Mouse (Mus musculus) frontal cortex, postnatal 10 days (tissue): ENCODE results near the gene Sspn.

Experiments
- DNase-seq, 2 experiments: peaks; one replicate each; pipeline ENCODE4 v3.0.0; 2022; ENCODE audit warnings: low spot score in 2 of 2, mixed read lengths in 1 of 2

Gene Sspn

DNA sequence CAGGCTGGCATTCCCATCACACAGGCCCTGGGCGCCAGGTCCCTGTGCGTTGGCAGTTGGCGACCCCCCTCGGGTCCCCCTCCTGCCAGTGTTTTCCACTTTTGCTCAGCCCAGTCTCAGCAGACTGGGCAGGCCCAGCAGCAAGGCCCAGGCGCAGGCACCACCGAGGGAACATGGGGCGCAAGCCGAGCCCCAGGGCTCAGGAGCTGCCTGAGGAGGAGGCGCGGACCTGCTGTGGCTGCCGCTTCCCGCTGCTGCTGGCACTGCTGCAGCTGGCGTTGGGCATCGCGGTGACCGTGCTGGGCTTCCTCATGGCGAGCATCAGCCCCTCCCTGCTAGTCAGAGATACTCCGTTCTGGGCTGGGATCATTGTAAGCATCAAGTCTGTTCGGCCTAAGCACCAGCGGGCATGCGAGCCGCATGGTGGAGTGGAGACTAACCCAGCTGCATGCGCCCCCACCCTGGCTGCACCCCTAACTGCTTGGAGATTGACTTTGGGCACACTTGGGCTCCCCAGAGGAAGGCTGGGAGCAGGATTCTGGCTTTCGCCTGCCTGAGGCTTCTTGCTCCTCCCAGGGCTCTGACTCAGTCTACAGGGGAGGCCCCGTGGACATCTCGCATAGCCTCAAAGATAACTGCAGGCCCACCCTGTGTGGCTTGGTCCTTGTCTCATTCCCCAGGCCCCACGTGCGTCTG, 2.7 kb downstream of the Sspn start:
- peak; percentile 65 to 68 for DNase-seq

DNA sequence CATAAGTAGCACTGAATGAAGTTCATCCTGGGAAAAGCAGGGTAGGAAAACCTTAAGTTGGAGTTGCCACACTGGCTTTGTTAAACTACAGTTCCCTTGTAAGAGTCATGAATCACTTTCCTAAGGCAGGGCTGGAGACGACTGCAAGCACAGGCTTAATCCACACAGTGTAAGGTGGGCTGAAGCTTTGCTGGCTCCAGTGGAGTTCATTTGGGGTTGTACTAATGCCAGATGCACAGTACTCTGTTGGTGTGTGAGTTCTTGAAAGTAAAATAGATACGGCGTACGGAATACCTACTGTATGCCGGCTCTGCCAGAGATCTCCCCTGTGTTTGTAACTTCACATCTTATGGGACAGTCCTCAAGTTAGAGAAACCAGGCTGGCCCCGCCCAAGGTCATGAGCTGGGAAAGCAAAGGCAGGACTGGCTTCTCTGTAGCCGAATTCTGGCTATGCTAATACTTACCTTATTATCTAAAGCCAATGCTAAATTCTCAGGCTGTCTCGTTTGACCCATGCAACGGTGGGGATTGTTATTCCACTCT, 3.3 kb downstream of the Sspn start:
- no peak for DNase-seq

DNA sequence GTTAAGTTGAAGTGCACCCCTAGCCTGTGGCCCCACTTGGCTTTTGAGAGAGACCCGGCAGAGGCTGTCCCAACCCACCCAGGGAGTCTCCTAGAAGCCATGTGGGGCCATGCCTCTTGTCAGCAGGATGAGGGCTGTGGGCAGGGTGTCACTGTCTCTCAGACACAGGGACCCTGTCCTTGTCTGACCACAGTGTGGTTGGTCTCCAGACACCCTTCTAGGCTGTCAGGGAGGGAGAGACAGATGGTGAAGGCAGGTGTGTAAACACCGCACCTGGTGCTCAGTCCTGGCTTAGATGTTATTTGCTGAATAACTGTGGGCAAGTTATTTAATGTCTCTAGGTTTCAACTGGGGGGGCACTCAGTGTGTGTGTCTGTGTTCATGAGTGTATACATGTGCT, 4.5 kb downstream of the Sspn start:
- DNase-seq, result no peak

DNA sequence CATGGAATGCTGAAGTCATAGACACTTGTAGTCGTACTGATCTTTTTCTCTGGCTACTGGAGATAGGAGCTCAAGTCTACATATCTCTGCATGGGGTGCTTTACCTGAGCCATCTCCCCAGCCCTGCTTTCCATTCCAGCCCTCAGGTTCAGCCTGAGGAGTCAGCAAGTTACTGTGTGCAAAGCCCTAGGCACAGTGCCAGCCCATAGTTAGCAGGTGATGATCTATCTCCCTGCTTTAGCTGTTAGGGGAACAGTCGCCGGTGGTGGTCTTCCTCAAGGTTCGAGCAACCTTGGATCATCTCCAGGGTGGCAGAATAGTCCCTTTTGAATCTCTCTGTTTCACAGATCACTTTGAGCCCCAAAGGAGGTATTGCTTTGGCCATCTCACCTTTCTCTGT, 5.1 kb downstream of the Sspn start:
- DNase-seq, result no peak

DNA sequence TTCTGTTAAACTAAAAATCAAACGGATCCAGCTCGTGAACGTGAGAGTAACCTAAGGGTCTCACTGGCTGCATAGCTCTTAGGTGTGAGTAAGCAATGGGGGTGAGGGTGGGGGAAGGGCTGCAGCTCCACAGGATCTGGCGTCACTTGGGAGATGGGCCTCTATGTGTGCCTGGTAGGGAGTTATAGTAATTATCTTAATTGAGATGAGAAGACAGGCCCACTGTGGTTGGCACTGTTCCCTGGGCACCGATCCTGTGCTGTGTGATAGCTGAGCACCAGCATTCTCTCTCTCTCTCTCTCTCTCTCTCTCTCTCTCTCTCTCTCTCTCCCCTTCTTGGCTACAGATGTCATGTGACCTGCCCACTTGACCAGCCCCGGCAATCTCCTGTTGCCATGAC, 9.4 kb downstream of the Sspn start:
- DNase-seq, result no peak

DNA sequence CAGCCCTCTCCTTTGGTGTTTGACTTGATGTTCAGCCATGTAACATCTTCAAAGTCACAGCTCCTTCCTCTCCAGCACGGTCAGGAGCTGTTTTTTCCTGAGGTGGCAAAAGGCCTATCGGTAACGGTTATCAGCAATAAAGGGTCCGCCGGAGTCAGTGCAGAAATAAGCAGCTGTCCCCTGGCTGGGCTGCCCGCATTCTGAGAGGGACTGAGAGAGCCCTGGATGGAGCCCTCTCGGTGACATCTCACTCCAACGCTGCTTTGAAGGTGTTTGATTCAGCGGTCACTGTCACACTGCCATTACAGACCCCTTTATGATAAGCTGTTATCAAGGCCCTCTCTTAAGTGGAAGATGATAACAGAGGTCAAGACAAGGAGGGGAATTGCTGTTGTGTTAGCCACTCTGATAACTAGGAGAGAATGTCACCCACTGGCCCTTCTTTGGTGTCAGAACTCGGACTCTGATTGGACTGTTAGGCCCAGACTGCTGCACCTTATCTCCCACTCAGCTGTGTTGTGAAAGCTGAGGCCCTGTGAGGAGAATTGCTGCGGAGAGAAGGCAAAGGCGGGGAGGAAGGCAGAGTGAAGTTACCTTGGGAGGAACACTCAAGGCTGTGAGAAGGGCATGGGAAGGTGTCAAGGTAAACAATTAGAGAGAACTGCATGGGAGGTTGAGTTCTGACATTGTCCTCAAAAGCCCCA, 11.0 kb downstream of the Sspn start:
- DNase-seq, result no peak

DNA sequence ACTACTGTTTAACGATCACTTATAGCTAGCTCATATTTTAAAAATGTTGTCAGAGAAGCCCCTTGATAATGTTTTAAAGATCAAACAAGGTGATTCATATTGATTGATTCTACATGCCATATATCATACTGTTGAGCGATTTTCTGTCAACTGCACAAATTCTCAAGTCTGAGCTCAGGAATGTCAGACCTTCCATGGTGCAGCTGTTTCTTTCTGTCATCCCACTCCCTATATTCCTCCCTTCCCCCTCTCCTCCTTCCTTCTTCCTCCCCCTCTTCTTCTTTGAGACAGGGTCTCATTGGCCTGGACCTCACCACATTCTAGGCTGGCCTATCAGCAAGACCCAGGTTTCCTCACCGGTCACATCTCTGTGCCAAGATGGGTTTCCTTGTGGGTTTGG, 12.0 kb downstream of the Sspn start:
- no peak for DNase-seq

DNA sequence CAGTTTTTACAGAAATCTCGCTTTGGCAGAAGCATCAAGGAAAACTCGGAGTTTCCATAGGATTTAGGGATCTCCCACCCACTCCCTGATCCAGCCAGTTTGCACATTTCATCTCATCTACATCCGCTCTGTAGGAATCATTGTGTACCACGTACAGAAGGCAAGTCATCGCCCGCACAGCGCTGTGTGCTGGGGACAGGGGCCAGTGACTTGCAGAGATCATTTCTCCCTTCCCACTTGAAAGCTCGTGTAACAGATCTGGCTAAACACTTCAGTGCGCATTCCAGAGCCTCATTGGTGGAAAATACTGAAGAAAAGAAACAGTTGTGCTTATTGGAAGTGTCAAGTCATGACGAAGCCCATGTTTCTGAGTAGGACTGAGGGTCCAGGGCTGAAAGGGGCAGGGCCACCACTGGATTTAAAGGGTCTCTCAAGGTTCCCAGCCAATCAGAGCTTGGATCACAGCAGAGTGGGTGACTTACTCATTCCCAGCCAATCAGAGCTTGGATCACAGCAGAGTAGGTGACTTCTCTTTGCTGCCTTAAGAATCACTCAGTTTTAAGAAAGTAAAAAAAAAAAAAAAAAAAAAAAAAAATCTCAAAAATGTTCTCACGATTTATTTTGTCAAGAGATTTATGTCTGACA, 14.4 kb downstream of the Sspn start:
- no peak for DNase-seq

DNA sequence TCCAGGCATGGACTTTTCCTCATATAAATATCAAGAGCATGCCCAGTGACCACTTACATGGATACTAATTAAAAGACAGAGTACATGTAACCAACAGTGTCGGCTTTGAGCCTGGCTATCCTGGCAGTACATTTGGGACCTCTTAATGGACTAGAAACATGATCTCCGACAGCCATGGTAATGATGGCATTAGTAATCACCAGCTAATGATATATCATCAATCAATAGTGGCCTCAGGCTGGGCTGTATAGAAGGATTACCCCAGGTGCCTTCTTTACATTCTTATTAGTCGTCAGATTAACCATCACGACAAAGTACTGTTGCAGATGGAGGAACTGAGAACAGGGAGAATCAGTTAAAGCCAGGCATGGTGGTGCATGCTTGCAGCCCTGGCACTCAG, 17.6 kb downstream of the Sspn start:
- DNase-seq, result no peak

DNA sequence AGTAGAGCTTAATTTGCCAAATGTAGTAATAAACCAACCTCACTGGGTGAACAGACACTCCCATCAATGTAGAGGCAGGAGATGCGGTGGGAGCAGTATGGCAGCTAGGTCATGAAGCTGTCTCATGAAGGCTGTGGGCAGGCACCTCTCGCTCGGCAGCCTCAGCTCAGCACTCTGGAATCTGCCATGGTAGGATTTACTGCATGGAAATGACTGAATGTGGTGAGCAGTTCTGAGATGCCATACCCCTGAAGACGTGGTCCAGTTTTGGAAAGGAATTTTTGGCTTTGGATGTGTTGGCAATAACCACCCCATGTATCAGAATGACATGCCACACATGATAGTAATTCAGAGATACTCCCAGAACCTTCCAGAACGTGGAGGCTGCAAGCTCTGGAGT, 19.2 kb downstream of the Sspn start:
- no peak for DNase-seq

DNA sequence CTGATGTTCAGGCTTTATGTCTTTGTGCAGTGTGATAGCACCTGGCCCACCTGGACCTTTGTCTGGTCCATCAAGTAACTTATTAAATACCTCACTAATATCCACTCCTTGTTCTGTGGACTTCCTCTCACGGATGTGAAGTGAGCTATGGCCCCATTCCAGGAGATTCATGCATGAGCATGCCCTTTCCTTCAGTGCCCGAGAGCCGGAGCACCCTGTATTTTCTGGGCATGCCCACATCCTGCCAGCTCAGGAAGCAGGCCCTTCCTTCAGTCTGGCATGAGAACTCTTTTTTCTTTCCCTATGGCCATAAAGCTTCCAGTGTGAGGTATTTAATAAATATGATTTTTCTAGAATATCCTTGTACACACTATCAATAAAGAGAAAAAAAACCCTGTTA, 21.2 kb downstream of the Sspn start:
- DNase-seq, result no peak

DNA sequence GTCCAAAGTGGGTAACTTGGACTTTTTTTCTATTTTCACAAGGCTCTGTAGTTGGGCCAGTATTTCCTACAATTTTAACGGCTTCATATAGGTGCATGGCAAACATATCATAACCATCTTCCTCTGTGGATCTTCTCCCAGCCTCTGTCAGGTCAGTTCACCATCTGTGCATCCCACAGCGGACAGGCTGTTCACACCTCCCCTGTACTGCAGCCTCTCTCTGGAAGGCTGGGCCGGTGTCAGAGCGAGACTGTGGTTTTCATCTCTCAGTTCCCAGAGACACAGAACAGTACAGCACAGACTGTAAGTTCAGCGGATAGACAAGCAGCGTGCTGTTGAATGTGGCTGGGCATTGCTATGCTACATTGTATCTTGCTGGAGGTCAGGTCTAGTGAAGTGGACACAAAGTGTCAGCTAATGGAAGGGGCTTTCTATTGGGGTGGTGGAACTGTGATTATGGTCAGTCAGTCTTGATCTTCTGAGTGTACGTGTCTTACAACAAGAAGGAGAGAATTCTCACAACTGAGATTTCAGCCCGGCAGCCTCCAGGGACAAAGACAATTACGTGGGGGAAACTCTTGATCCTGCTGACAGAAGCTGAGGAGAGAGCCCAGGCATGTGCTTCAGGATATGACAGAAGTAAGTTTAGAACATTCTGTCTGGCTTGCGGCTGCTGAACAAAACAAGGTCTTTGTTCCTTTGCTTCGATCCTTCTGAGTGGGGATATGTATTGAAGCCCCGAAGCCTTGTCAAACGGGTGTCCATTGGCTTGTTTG, 21.9 kb downstream of the Sspn start:
- DNase-seq, result no peak

DNA sequence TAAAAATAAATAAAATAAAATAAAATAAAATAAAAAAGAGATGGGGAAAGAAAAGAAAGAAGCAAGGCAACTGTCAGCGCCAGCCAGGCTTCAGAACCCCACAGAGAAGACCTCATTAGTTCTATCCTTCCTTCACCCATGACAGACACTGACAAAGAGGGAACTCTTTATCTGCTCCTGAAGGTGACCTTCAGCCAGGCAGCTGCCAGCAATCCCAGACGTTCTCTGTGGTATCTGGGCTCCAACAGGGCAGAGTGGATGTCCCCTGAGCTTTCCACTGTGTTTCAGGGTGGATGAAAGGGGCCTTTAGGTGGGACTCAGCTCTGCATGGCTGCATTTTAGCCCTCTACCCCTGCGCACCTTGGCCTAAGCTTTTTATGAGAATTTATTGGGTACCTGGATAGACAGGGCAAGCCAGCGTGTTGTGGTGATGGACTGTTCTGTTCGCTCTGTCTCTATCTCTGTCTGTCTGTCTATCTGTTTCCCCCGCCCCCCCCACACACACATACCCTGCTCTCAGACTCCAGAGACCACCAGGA, 26.1 kb downstream of the Sspn start:
- DNase-seq, result no peak

DNA sequence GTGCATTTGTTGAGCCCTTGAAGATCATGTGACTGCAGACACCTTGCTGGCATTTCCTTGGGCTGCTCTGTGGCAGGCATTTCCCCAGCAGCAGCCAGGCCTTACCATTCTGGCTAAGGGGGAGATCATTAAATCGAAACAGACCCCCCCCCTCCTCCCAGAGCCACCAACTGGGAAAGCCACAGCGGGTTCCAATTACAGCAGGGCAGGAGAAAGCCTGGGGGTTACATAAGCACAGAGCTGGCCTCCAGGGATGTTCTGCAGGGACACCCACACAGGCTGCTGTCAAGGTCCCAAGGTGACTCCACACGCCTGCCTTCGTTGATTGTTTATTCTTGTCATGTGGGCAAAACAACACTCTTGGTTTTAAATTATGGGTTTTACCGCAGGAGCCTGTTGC, 26.6 kb downstream of the Sspn start:
- DNase-seq, result no peak

DNA sequence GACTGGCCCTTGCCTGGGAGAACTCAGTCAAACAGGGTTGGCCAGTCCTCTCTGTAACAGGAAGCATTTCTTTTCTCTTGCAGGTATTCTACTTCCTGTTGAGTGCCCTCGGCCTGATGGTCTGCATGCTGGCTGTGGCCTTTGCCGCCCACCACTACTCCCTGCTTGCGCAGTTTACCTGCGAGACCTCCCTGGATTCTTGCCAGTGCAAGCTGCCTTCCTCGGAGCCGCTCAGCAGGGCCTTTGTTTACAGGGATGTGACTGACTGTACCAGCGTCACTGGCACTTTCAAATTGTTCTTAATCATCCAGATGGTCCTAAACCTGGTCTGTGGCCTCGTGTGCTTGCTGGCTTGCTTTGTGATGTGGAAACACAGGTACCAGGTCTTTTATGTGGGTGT, 29.6 kb downstream of the Sspn start:
- no peak for DNase-seq

DNA sequence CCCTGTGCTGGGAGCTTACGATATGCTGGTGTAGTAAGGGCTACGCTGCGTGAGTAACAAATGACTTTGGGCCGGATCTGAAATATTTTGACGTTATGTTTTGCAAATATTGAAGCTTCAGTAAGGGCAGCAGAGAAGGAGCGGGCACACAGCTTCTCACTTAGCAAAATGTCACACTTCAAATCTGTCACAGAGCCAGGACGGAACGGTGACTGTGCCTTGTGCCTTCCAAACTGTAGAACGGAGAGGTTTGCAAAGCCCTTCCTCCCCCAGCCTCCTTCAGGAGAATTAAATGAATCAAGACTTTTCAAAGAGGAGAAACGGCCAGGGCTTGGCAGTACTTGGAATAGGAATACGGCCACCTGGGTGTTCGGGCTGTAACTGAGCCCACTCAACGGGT, 32.5 kb downstream of the Sspn start:
- DNase-seq, result no peak

DNA sequence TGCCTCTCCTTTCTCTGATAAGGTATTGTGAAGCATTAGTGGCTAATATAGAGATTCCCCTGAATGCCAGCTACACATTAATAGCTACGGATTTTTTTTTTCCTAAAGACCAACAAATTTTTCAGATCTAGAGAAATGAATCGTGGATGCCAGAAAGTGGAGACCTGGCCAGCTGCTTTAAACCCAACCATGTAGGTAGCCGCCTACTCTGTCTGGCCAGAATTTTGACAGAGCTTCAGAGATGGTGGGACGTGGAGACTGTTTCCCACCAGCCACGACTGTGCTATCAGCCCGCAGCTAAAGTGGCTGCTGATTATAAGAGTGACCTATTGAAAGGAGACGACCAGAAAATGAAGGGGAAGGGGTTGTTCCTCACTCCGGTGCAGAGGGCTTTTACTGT, 36.3 kb downstream of the Sspn start:
- no peak for DNase-seq

DNA sequence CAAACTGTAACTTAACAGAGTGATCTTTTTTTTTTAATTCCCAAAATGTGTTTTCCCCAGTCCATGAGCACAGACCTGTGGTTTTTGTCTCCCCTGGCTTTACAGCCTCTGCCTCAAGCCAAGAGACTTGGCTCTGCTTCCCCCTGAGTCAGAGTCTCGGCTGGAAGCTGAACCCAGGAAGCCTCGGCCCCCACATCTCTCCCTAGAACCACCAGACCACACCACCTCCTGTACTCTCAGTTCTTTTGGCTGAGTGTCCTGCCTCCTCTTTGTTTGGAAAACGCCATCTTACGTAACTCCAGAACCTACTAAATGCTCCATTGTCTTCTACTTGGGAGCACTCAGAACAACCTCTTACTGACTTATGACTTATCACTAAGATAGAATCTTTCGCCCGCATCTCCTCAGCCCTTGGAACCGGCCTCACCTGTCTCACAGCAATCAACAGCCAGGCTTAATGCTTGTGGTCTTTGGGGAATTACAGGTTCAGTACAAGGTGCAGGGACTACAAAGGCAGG, 36.9 kb downstream of the Sspn start:
- DNase-seq, result no peak

DNA sequence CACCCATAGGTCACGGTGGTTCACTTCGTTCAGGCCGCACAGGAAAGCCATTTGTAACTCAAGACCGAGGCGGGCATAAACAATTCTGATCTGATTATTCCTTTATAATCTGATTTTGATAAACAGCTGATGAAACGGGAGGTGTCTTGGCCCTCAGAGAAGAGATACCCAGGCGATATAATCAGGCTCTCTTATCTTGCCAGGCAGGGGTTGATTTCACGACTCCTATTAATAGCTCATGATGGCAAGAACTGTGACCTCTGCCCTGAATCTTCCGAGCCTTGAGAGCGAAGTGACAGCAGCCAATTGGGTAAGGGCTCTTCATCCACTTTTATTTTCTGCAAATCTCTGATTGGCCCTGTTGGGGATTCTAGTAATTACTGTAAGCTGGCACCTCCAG, 37.4 kb downstream of the Sspn start:
- no peak for DNase-seq

DNA sequence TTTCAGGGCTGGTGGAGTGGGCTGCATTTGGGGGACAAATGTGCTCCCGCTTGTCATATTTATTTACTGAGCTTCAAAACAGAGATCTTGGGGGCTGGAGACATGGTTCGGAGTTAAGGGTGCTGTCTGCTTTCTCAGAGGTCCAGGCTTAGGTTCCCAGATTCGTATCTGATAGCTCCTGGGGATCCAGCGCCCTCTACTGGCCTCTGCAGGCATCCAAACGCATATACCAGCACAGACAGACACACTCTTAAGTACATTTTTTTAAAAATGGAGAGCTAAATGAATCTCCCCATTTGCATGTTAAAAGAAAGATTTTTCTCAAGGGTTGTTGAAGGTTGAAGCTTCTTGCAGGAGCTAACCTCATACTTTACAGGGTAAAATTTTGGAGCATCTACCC, 38.1 kb downstream of the Sspn start:
- no peak for DNase-seq

DNA sequence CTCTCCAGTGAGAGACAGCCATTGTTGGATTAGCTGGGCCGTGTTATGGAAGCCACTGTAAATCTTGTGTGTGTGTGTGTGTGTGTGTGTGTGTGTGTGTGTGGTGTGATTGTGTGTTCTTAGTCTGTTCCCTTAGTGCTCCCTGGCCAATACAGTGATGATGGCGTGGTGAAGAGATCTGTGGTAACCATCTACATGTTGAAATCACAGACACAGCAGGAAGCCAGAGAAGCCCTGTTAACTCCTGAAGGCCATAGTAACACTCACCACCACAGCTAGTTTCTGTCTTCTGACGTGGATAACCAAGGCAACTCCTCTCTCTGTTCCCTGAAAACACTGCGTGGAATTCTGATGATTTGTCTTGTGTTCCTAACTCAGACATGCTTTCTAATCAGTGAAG, 40.7 kb downstream of the Sspn start:
- no peak for DNase-seq

DNA sequence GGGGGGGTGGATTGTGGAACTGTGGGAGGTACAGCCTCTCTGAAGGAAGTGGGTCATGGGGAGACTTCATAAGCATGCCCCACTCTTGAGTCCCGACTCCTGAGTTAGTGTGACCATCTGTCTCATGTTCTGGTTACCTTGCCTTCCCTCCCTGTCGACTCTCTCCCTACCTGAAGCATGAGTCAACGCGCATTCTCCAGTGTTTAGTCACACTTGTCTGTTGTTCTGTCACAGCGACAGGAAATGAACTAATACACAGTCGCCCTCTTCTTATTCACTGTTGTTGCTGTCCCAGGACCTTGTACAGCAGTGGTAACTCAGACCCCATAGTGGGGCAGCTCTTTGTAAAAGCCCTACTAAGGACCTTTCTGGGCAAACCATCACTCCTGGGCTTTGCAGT, 41.4 kb downstream of the Sspn start:
- no peak for DNase-seq
